Mouse (Mus musculus): ENCODE measurements around the gene Ccl28.
"Not testable (repeated sequence)": the region's sequence is repeated elsewhere in the genome, so short reads cannot be mapped to it uniquely, and the experiment has no call there.

Gene Ccl28

GRCm38 (mm10) chr13:119648891-119649698 lies 25.5 kb downstream of the Ccl28 start:
- no peak for DNase-seq

- DNase-seq: no peak
These were observed 26.1 kb downstream of the Ccl28 start for GRCm38 (mm10) chr13:119649699-119650046.

- no peak for DNase-seq
These were observed 31.1 kb downstream of the Ccl28 start for GRCm38 (mm10) chr13:119654734-119655133.

- DNase-seq: no peak
These were observed 32.6 kb downstream of the Ccl28 start for GRCm38 (mm10) chr13:119656246-119656645.

GRCm38 (mm10) chr13:119656846-119657416 lies 33.3 kb downstream of the Ccl28 start:
- no peak for DNase-seq

- DNase-seq: peak; percentile 64 to 69
These were observed 37.8 kb downstream of the Ccl28 start for GRCm38 (mm10) chr13:119661420-119661819.

- DNase-seq: no peak
These were observed 55.2 kb downstream of the Ccl28 start for GRCm38 (mm10) chr13:119678794-119679193.

- DNase-seq: peak; percentile 24 to 46
These were observed 56.1 kb downstream of the Ccl28 start for GRCm38 (mm10) chr13:119679721-119680120.

GRCm38 (mm10) chr13:119681161-119681560 lies 57.5 kb downstream of the Ccl28 start:
- no peak for DNase-seq

GRCm38 (mm10) chr13:119684416-119685177 lies 61.0 kb downstream of the Ccl28 start:
- DNase-seq: no peak

- DNase-seq: no peak
These were observed 66.1 kb downstream of the Ccl28 start for GRCm38 (mm10) chr13:119689709-119690038.

GRCm38 (mm10) chr13:119690039-119690728 lies 66.6 kb downstream of the Ccl28 start, which contains the start of gene Hmgcs1:
Hmgcs1 (plus strand) TSS chr13:119690379.
- DNase-seq: peak; percentile 99

GRCm38 (mm10) chr13:119690876-119691620 lies 67.4 kb downstream of the Ccl28 start:
- peak; percentile 87 to 89 for DNase-seq

- DNase-seq: not testable (repeated sequence)
These were observed 68.3 kb downstream of the Ccl28 start for GRCm38 (mm10) chr13:119691958-119692357.

- DNase-seq: no peak
These were observed 72.1 kb downstream of the Ccl28 start for GRCm38 (mm10) chr13:119695676-119696075.

- peak in 1 of 2 experiments; percentile 43 for DNase-seq
These were observed 72.9 kb downstream of the Ccl28 start for GRCm38 (mm10) chr13:119696496-119696895.

GRCm38 (mm10) chr13:119698436-119698835 lies 74.8 kb downstream of the Ccl28 start:
- DNase-seq: peak; percentile 57 to 77
